Mouse (Mus musculus): ENCODE measurements around the gene Pnkd. TPM values are rescaled to one million over a fixed set of nuclear protein-coding genes. Genes with fewer than 3 reads are reported as not detected.

Pnkd gene
- 70.9 and 78.6 TPM in 2 replicates for polyA plus RNA-seq (2012; rRNA removed)

GRCm38 (mm10) chr1:74284543-74285160, at the start of gene Pnkd, which contains the start of gene Aamp:
TSS of gene Pnkd (plus strand) at chr1:74284930.
TSS of gene Aamp (minus strand) at chr1:74284738.

GRCm38 (mm10) chr1:74235938-74236589, 48.7 kb upstream of the Pnkd start, which contains the start of gene Arpc2:
TSS of gene Arpc2 (plus strand) at chr1:74236084.

GRCm38 (mm10) chr1:74278538-74278937, 6.2 kb upstream of the Pnkd start, which contains the start of gene Gpbar1:
TSS of gene Gpbar1 (plus strand) at chr1:74278550.

GRCm38 (mm10) chr1:74305522-74305921, 20.8 kb downstream of the Pnkd start, which contains the start of gene Tmbim1:
TSS of gene Tmbim1 (minus strand) at chr1:74305622.

GRCm38 (mm10) chr1:74361812-74362211, 77.1 kb downstream of the Pnkd start, which contains the start of gene Catip:
TSS of gene Catip (plus strand) at chr1:74362108.

GRCm38 (mm10) chr1:74374980-74375379, 90.2 kb downstream of the Pnkd start, which contains the start of gene Slc11a1:
TSS of gene Slc11a1 (plus strand) at chr1:74375195.

GRCm38 (mm10) chr1:74390924-74391748, 106.4 kb downstream of the Pnkd start, which contains the start of gene Ctdsp1:
TSS of gene Ctdsp1 (plus strand) at chr1:74391509.

Other genes starting within 250 kb of the Pnkd start
- 239 and 258 TPM in 2 replicates for gene Tns1, start 160.5 kb upstream of the Pnkd start, polyA plus RNA-seq (2012; rRNA removed)
- 0.86 and 1.3 TPM in 2 replicates for gene Rufy4, start 159.4 kb upstream of the Pnkd start, polyA plus RNA-seq (2012; rRNA removed)
- 0.21 and 0.23 TPM in 2 replicates for gene Cxcr2, start 130.9 kb upstream of the Pnkd start, polyA plus RNA-seq (2012; rRNA removed)
- not detected in 2 replicates for gene Cxcr1, start 90.3 kb upstream of the Pnkd start, polyA plus RNA-seq (2012; rRNA removed)
- gene Arpc2, start 48.8 kb upstream of the Pnkd start, polyA plus RNA-seq (2012; rRNA removed): 160 and 164 TPM in 2 replicates
- 3.9 and 4.9 TPM in 2 replicates for gene Gpbar1, start 6.4 kb upstream of the Pnkd start, polyA plus RNA-seq (2012; rRNA removed)
- 215 and 265 TPM in 2 replicates for gene Aamp, start 192 bp upstream of the Pnkd start, polyA plus RNA-seq (2012; rRNA removed)
- gene Tmbim1, start 20.7 kb downstream of the Pnkd start, polyA plus RNA-seq (2012; rRNA removed): 205 and 273 TPM in 2 replicates
- 7.0 and 7.4 TPM in 2 replicates for gene Catip, start 77.2 kb downstream of the Pnkd start, polyA plus RNA-seq (2012; rRNA removed)
- 38.4 and 39.4 TPM in 2 replicates for gene Slc11a1, start 90.3 kb downstream of the Pnkd start, polyA plus RNA-seq (2012; rRNA removed)
- gene Ctdsp1, start 106.6 kb downstream of the Pnkd start, polyA plus RNA-seq (2012; rRNA removed): 176 and 180 TPM in 2 replicates
- gene Vil1, start 124.4 kb downstream of the Pnkd start, polyA plus RNA-seq (2012; rRNA removed): 1.8 and 2.7 TPM in 2 replicates
- gene Cnot9, start 221.1 kb downstream of the Pnkd start, polyA plus RNA-seq (2012; rRNA removed): 21.1 and 26.1 TPM in 2 replicates